Mouse (Mus musculus) monocyte, adult 5-6 weeks (primary cell): Measurements from ENCODE around the gene Pld1. TPM values are rescaled to one million over a fixed set of nuclear protein-coding genes. Genes with fewer than 3 reads are reported as not detected.
A peak's percentile ranks its signal among the peaks of the same experiment; 100 is the strongest.

Experiments
- ATAC-seq: fragments of 153-309, 156-312 bp; replicated peaks from 2 replicates; pipeline ENCODE4 v1.8.0; 2017; ENCODE audit warnings: mild to moderate bottlenecking; ENCODE audit not compliant: low TSS enrichment, insufficient number of reproducible peaks, severe bottlenecking, poor library complexity, low FRiP score
- total RNA-seq: library from RNA; stranded (forward); fragments of 200-1000, 200-491, 200-594 nt; gene quantifications from 3 replicates; pipeline ENCODE4 v1.2.3, GENCODE M21; 2017

Gene Pld1
- total RNA-seq, 1 experiment from 2014 or later, result 15.1 TPM

DNA sequence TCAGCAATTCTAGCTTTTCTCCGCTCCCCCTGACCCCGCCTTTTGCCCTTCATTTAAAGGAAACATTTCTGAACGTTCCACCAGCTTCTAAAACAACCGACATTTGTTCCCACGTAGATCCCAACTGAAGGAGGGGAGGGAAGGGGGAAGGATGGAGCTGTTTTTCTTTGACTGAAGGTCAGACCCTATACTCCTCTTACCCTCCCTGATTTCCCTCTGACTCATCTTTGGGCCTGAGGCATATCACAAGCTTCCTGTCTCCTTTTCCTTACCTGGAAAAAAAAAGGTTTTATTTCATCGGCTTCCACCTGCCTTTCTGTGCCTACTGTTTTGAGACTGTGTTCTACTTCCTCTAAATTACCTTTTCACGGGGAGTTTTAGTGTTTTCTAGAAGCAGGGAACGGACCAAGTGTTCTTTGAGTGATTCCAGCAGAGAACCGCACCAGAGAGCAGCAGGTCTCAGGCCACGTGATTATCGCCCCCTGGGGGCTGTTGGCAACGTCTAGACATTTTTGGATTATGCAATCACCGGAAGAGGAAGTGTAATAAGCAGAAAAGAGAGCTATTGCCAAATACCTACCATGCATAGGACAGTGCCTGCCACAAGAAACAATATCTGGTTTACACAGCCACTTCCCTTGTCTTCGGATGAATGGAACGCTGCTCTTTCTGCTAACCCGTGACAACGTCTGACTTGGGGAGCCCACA is 232.6 kb downstream of the Pld1 start:
- peak; percentile 66 for ATAC-seq

- no peak for ATAC-seq
Observed at GRCm38 (mm10) chr3:28175997-28176967, 237.8 kb downstream of the Pld1 start.

DNA sequence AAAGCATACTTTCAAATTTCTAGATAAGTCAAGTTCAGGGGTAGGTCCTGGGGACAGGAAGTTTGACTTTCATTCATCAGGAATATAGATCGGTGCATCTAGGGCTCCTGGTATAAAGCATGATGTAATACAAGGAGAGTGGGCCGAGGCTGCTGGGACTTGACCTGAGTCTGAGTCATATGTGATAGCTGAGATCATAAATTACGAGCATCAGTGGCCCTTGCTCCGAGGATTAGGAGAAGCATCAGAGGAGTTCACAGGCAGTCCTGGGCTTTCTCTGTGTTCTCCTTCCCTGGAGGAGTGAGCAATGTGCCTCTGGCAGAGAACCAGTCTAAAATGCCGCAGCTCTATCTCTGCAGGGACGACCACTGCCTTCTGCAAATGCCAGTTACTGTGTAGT is 239.8 kb downstream of the Pld1 start:
- ATAC-seq, result no peak

Other genes starting within 250 kb of the Pld1 start
- gene Fndc3b, start 227.4 kb upstream of the Pld1 start, total RNA-seq, result 11.4 to 14.0 TPM (median 12.6 TPM) in 3 replicates
- not detected in 3 replicates for gene Tmem212, start 42.3 kb upstream of the Pld1 start, total RNA-seq